Mouse (Mus musculus) kidney, adult 2 months (tissue): ENCODE measurements around the gene Mapre1.

ENCODE experiments used
- CTCF ChIP-seq: fragments of 200-500 bp; conservative IDR thresholded peaks from 2 replicates; pipeline ENCODE4 v1.5.1; 2011; ENCODE audit warnings: low read depth, mild to moderate bottlenecking, control low read depth, low read length, moderate library complexity, mixed read lengths; ENCODE audit not compliant: insufficient read depth, insufficient read length
- POLR2A ChIP-seq: fragments of 200-500 bp; IDR thresholded peaks from one replicate; pipeline ENCODE4 v1.6.1; 2011; ENCODE audit warnings: low read depth, low read length, control low read depth

DNA sequence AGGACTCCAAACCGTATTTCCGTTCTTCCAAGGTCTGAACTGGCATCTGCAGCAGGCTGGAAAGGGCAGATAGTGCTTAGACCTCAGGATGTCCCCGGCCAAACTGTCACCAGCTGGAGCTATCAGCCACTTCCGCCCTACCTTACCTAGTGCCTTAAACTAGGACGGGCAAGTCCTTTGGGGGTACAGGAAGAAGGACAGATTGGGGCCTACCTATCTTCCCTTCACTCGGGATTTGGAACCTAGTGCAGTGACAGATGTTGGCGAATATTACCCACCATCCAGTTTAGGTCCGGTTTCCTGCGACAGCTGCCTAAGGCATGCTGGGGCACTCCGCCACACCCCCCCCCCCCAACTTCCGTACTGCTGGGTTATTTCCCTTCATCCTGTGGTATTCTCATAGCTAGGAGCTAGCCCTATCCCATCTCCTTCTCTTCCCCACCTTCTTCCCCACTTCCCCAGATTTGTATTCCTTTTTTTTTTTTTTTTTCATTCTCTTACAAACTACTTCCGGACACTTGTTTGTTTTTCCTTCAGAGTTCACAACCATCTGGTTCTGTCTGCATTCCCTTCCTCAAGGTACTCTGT lies 38.4 kb downstream of the Mapre1 start, which contains the start of gene Efcab8:
- no peak for TF ChIP-seq CTCF
- TF ChIP-seq POLR2A, result no peak
